Mouse (Mus musculus) B cell, adult 2 months (primary cell): Measurements from ENCODE around the gene Gabbr1.
"Not testable (repeated sequence)": the region's sequence is repeated elsewhere in the genome, so short reads cannot be mapped to it uniquely, and the experiment has no call there.

Experiments
- DNase-seq, 2 experiments: peaks; one replicate each; pipeline ENCODE4 v3.0.0; 2022

The Gabbr1 gene

GRCm38 (mm10) chr17:37045611-37046311 is at the start of gene Gabbr1:
Gabbr1 (plus strand) TSS chr17:37045966.
- peak; percentile 64 to 65 for DNase-seq

DNA sequence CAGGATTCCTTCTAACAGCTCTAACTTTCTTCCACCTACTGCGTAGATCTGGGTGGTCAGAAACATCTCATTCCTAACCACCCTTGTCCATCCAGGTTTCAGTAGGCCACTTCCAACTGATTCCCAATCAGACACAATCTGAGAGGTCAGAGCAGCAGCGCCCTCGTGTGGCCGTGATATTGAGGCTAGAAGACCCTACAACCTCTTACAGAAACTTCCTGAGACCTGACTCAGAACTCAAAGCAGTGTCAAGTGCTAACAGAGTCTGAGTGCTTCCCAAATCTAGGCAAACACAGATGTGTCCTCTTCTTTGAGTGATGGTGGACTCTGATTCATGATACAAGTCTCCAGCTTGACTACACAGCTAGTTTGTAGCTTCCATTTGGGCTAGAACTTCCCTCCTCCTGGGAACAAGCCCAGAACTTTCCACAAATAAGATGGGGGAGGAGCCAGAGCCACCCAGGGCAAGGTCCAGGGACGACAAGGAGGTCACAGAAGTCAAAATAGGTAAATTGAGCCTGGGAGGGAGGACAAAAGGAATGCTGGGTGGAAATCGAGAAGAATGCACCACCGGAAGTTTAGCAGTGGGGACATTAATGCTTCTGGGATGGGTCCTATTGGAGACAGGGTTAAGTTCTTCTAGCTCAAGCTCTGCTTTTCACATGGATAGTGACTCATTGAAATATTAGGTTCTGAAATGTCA is 48.6 kb upstream of the Gabbr1 start:
- peak; percentile 66 to 67 for DNase-seq

DNA sequence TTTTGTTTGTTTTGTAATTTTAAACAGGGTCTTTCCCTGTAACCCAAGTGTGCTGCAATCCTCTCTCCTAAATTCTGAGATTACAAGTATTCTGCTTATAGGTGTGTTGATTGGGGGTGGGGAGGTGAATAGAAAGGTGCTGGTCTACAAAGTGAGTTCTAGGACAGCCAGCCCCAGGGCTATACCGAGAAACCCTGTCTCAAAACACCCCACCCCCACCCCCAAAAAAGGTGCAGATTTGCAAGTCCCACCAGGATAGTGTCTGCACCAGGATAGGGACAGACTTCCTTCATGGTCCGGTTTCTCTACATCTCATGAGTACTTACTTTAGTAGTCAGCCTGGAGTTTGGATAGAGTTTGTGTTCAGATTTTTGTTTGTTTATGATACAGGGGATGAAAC is 47.3 kb upstream of the Gabbr1 start:
- DNase-seq, result no peak

- no peak for DNase-seq
Observed at GRCm38 (mm10) chr17:37000863-37001262, 44.9 kb upstream of the Gabbr1 start, which contains the start of gene Zfp57. Zfp57 (plus strand) TSS chr17:37001163.

DNA sequence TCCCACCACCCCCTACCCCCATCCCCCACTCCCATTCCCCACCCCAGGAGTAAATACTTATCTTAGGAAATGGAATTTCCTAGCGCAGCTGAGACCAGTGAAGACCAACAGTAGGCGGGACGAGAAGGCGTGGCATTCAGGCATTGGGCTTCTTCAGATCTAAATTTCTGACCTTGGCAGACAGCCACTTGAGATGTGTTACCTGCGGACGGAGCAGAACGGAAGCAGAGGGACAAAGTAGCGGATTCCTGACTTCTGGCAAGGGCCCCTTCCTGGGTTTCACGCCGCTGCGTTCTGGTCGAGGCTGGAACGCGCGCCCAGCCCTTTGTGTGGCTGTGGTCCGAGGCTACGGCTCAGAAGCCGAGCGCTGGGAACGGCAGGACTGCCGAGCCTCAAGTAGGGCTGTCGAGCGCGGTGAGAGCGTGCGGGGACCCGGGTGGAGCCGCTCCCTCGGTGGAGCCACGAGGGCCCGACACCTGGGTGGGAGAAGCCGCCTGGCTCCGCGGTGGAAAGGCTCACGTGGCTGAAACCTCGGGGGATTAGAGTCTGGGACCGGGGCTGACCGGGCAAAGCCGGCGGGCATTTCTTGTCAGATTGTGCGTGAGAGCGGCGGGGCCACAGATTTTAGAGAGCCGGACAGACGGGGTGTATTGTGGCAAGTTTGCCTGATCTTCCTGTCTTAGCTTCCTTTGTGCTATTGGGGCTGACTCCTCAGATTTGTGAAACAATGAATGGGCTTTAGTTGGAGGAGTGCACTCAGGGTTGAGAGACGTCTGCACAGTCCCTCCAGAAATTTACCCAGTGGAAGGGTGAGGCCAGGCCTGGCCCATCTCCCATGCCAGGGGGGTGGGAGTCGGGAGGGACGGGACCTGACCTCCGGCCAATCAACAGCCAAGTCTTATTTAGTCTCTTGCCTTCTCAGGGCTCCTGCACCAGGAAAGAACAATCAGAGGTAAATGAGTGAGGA is 43.1 kb upstream of the Gabbr1 start:
- DNase-seq, result peak in 1 of 2 experiments; percentile 3

- no peak for DNase-seq
Observed at GRCm38 (mm10) chr17:37003366-37003765, 42.4 kb upstream of the Gabbr1 start.

GRCm38 (mm10) chr17:37008161-37008560 is 37.6 kb upstream of the Gabbr1 start:
- no peak for DNase-seq

- DNase-seq, result no peak
Observed at GRCm38 (mm10) chr17:37009460-37010042, 36.2 kb upstream of the Gabbr1 start.

DNA sequence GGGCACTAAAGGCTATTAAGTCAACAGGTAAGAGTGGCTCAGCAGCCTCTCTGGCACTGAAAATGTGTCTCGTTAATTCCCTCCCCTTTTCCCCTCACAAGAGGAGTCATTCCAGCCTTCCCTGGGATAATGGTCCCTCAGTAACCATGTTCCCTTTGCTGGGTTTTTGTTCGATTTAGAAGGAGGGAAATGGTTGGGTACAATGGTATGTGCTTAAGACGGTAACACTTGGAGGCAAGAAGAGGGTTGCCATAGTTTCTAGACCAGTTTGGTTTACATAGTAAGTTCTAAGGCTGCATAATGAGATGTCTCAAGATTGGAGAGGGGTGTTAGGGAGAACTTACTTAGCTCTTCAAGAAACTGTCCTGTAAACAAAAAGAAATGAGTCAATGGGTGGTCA is 34.0 kb upstream of the Gabbr1 start:
- DNase-seq, result no peak

DNA sequence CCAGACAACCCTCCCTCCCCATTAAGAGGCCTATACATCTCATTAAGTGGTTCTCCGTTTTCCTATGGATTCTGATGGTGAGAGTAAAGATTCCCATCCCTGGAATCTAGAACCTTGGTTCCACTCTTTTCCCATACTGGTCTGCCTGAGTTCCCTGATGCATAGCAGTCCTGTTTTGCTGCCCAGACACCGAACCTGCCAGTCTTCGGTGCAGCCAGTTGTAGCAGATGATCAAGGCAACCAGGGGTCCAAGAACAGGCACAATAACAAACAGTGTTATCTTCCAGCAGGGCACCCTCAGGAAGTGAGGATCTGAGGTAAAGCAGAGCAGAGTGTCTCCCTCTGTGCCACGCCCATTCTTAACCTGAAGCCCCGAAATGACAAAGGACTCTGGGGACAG is 33.6 kb upstream of the Gabbr1 start:
- no peak for DNase-seq

DNA sequence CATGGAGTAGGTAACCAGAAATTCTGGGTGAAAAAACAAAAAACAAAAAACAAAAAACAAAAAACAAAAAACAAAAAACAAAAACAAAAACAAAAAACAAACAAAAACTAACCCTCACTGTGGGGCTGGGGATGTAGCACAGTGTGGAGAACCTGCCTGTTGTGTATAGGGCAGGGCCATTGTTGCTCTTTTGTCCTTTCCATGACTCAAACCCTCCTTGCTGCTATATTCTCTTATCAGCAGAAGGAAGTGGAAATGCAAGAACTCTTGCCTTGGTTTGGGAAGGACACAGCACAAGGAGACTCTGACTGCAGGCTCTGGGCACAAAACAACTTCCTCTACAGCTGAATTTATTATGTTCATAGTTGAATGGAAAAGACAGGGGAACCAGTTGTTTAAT is 29.4 kb upstream of the Gabbr1 start:
- no peak for DNase-seq

GRCm38 (mm10) chr17:37018328-37018727 is 27.4 kb upstream of the Gabbr1 start:
- no peak for DNase-seq

DNA sequence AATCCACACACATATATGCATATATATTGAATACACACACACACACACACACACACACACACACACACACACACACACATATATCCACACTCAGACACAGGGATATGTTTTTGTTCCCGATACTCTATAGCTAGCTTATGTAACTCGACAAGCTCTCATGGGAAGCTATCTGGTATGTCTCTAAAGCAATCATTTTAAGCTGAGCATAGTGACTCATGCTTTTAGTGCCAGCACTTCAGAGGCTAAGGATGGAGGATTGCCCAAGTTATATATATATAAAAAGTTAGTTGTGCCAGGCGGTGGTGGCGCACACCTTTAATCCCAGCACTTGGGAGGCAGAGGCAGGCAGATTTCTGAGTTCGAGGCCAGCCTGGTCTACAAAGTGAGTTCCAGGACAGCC is 26.5 kb upstream of the Gabbr1 start:
- not testable (repeated sequence) for DNase-seq

DNA sequence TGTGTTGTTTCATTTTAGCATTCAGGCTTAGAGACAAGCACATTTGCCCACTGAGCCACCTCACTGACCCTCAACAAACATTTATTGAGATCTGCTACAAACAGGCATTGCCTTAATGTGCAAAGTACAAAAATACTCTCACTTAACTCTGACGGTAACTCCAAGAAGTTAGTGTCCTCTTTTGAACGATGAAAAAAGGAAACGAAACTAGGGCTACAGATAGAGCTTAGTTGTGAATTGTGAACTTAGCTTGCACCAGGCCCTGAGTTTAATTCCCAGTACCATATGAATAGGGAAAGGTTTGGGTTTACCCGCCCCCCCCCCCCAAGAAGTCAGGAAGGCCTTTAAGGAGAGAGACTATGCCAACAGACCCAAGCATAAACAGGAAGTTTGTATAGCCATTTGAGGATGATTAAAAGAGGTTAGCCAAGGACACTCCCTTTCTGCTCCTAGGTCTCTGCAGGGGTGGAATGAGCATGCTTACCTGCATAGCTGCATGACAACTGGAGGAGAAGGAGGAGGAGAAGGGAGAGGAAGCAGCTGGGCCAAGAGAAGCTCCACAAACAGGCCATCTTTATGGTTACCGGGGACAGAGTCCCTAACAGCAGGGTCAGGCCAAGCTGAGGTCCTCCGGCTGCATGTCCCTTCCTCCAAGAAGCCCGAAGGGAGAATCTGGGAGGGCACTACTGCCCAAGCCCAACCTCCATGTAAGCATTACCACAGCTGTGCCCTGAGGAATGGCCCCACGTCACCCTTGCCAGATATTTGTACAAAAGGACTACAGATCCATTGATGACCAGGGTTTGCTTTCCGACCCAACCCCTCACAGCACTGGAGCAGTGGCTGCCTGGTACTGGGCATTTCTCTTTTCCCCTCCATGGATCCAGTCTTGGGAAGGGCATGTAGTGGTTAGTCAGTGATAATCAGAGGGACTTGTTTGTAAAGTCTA is 22.9 kb upstream of the Gabbr1 start, which contains the start of gene Mog:
TSS of gene Mog (minus strand) at position 771 of the 949 bp plus-strand sequence.
- DNase-seq, result no peak

GRCm38 (mm10) chr17:37026425-37026824 is 19.3 kb upstream of the Gabbr1 start:
- DNase-seq, result no peak

DNA sequence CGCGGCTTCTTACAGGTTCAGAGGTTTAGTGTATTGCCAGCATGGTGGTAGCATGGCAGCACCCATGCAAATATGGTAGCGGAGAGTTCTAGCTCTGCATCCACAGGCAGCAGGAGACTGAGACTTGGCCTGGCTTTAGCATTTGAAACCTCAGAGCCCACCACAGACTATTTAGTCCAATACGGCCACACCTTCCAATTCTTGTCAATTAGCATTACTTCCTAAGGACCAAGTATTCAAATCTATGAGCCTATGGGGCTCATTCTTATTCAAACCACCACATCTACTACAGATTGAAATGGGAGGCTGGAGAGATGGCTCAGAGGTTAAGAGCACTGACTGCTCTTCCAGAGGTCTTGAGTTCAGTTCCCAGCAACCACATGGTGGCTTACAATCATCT is 18.3 kb upstream of the Gabbr1 start:
- DNase-seq, result no peak

DNA sequence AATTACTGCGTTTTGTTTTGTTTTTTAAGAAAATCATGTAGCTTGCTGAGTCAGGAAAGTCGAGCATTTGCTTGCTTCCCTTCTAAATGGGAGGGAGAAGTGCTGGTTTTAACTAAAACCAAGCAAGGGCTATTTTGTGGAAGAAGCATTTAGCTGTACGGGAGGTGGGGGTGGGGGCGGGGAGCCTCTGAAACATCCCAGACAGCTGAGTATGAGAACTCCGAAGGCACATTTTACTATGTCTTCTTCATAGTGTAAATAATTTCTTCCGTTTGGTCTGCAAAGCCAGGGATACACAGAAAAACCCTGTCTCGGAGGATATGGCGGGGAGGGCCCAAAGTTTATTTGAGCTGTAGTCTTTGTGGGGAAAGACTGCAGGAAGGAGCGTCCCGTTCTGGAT is 17.6 kb upstream of the Gabbr1 start:
- no peak for DNase-seq

DNA sequence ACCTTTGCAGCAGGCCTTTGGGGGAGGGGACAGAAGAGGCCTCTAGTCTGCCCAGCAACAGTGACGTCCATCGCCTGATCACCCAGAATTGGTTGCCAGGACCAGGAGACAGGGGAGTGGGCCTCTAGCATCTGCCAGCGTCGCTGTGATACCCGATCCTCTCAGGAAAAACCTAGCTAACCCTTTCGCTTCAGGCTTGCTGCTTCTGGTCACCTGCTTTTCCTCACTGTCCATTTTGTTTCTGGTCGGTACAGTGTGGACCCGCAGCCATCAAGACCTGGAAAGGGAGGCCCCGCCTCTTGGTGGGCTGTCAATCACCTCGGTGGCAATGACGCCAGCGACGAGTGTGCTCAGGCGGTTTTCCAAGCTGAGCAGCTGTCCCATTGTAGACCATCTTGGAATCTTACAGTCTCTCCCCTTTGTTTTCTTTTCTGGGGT is 17.1 kb upstream of the Gabbr1 start:
- peak; percentile 85 to 86 for DNase-seq

- no peak for DNase-seq
Observed at GRCm38 (mm10) chr17:37029162-37029561, 16.6 kb upstream of the Gabbr1 start.

GRCm38 (mm10) chr17:37039127-37039894 is 6.5 kb upstream of the Gabbr1 start:
- no peak for DNase-seq
